Mouse (Mus musculus) thymus, adult 2 months (tissue): ENCODE results near the gene Mlkl. TPM values are rescaled to one million over a fixed set of nuclear protein-coding genes. Genes with fewer than 3 reads are reported as not detected.

ENCODE experiments used
- DNase-seq: peaks from one replicate; pipeline ENCODE4 v3.0.0; 2021
- H3K27ac ChIP-seq: fragments of 200-500 bp; 2 replicates; pipeline ENCODE4 v1.5.1; 2012; ENCODE audit warnings: low read length, control low read depth; ENCODE audit not compliant: control insufficient read depth, insufficient read depth
- H3K27me3 ChIP-seq: fragments of 200-500 bp; 2 replicates; pipeline ENCODE4 v1.6.1; 2012; ENCODE audit warnings: mild to moderate bottlenecking, low read length, moderate library complexity, mixed read lengths; ENCODE audit not compliant: control insufficient read depth, insufficient read depth
- H3K36me3 ChIP-seq: fragments of 200-500 bp; 2 replicates; pipeline ENCODE4 v1.6.1; 2012; ENCODE audit warnings: mild to moderate bottlenecking, low read length, moderate library complexity; ENCODE audit not compliant: control insufficient read depth, insufficient read depth
- H3K4me1 ChIP-seq: fragments of 200-500 bp; replicated peaks from 2 replicates; pipeline ENCODE4 v1.6.1; 2012; ENCODE audit warnings: low read length; ENCODE audit not compliant: control insufficient read depth, insufficient read depth
- H3K4me3 ChIP-seq: fragments of 200-500 bp; 2 replicates; pipeline ENCODE4 v1.5.1; 2012; ENCODE audit warnings: mild to moderate bottlenecking, low read length, control low read depth, moderate library complexity; ENCODE audit not compliant: control insufficient read depth, insufficient read depth
- CTCF ChIP-seq: fragments of 200-500 bp; IDR thresholded peaks from 2 replicates; pipeline ENCODE4 v1.5.1; 2012; ENCODE audit warnings: mild to moderate bottlenecking, control low read depth, low read length, moderate library complexity, borderline replicate concordance; ENCODE audit not compliant: control insufficient read depth, poor library complexity, insufficient read depth; ENCODE audit errors: extremely low read depth
- POLR2A ChIP-seq: fragments of 200-500 bp; IDR thresholded peaks from 2 replicates; pipeline ENCODE4 v1.6.1; 2012; ENCODE audit warnings: mild to moderate bottlenecking, low read length, control low read depth, moderate library complexity; ENCODE audit not compliant: control insufficient read depth, poor library complexity, insufficient read depth; ENCODE audit errors: extremely low read depth
- WGBS: fragments of 180-500 bp; shearing (Covaris S2); methylation state at CpG from one replicate; pipeline ENCODE4 v1.1.7; 2018; 5-methylcytosine and 5-hydroxymethylcytosine counted together
- polyA plus RNA-seq: library from polyadenylated mRNA; depleted of rRNA; stranded (reverse); fragments of >200 nt; gene quantifications from 2 replicates; pipeline ENCODE4 v1.2.3, GENCODE M21; 2012

The Mlkl gene
- polyA plus RNA-seq, 1 experiment = 0.65 TPM

- DNase-seq = no peak
- no peaks in the 10 kb centered on the region for H3K27me3 ChIP-seq
- TF ChIP-seq POLR2A = no peak
- TF ChIP-seq CTCF = no peak
- no peak overlapping the region for H3K27ac ChIP-seq
- H3K4me3 ChIP-seq = no peak overlapping the region
- H3K36me3 ChIP-seq = no peaks in the 10 kb centered on the region
- 91% methylated on average over 9 of the region's 9 CpGs for WGBS
- no peaks in the 10 kb centered on the region for H3K4me1 ChIP-seq
Measured at GRCm38 (mm10) chr8:111353497-111353896, 15.5 kb upstream of the Mlkl start.

GRCm38 (mm10) chr8:111352289-111352688, 14.3 kb upstream of the Mlkl start:
- Histone ChIP-seq H3K27ac (no peak overlapping the region), H3K27me3 (no peaks in the 10 kb centered on the region), H3K4me3 (no peak overlapping the region), H3K4me1 (no peaks in the 10 kb centered on the region), H3K36me3 (no peaks in the 10 kb centered on the region)
- DNase-seq = no peak
- 89% methylated on average over 5 of the region's 5 CpGs for WGBS
- TF ChIP-seq POLR2A (no peak), CTCF (no peak)

- Histone ChIP-seq H3K36me3 (no peaks in the 10 kb centered on the region), H3K4me3 (no peak overlapping the region), H3K27me3 (no peaks in the 10 kb centered on the region), H3K27ac (no peak overlapping the region), H3K4me1 (no peaks in the 10 kb centered on the region)
- no peak for DNase-seq
- no peak for TF ChIP-seq POLR2A
- TF ChIP-seq CTCF = no peak
- 91% methylated on average over 6 of the region's 6 CpGs for WGBS
Measured at GRCm38 (mm10) chr8:111350577-111350976, 12.6 kb upstream of the Mlkl start.

GRCm38 (mm10) chr8:111343225-111343624, 5.2 kb upstream of the Mlkl start:
- TF ChIP-seq POLR2A (no peak), CTCF (peak; percentile 65; the same call in 1 of the 2 replicates)
- H3K4me3 ChIP-seq = no peak overlapping the region
- WGBS = 5% methylated on average over 5 of the region's 5 CpGs
- no peaks in the 10 kb centered on the region for H3K36me3 ChIP-seq
- DNase-seq = peak; percentile 77
- H3K4me1 ChIP-seq = no peaks in the 10 kb centered on the region; the same call in 1 of the 2 replicates
- H3K27me3 ChIP-seq = no peaks in the 10 kb centered on the region
- H3K27ac ChIP-seq = no peak overlapping the region

GRCm38 (mm10) chr8:111340186-111340585, 2.2 kb upstream of the Mlkl start:
- H3K4me1 ChIP-seq = peaks cover 7% of the 10 kb centered on the region
- H3K4me3 ChIP-seq = no peak overlapping the region
- H3K27ac ChIP-seq = no peak overlapping the region
- DNase-seq = no peak
- no peaks in the 10 kb centered on the region for H3K36me3 ChIP-seq
- WGBS = 90% methylated on average over 3 of the region's 3 CpGs
- no peak for TF ChIP-seq POLR2A
- TF ChIP-seq CTCF = no peak
- no peaks in the 10 kb centered on the region for H3K27me3 ChIP-seq

GRCm38 (mm10) chr8:111338370-111339208, 612 bp upstream of the Mlkl start:
- no peaks in the 10 kb centered on the region for H3K36me3 ChIP-seq
- TF ChIP-seq CTCF = no peak
- no peak for TF ChIP-seq POLR2A
- H3K27ac ChIP-seq = no peak overlapping the region
- 16% methylated on average over 12 of the region's 12 CpGs for WGBS
- H3K27me3 ChIP-seq = no peaks in the 10 kb centered on the region
- DNase-seq = no peak
- H3K4me1 ChIP-seq = peaks cover 7% of the 10 kb centered on the region
- H3K4me3 ChIP-seq = no peak overlapping the region
